Mouse (Mus musculus): ENCODE data around the gene Olfr1414. TPM values are rescaled to one million over a fixed set of nuclear protein-coding genes. Genes with fewer than 3 reads are reported as not detected.
"Not testable (repeated sequence)": the region's sequence is repeated elsewhere in the genome, so short reads cannot be mapped to it uniquely, and the experiment has no call there.

The Olfr1414 gene
- total and polyA plus RNA-seq, 2 experiments from 2014 or later = not detected

GRCm38 (mm10) chr1:92519046-92519445 is 585 bp upstream of the Olfr1414 start:
- no peaks in the 10 kb centered on the region for H3K4me1 ChIP-seq (ENCODE audit: insufficient read depth, low read length)
- no peak overlapping the region for H3K4me2 ChIP-seq (ENCODE audit: low read depth, low read length, poor library complexity, severe bottlenecking)
- ATAC-seq (ENCODE audit: low FRiP score) = no peak
- H3K9ac ChIP-seq (replicated peaks; ENCODE audit: low read length, poor library complexity, severe bottlenecking) = no peak overlapping the region
- no peak for TF ChIP-seq CTCF (IDR thresholded peaks at IDR 0.05)
- no peaks in the 10 kb centered on the region for H3K9me3 ChIP-seq (ENCODE audit: low read length)
- no peaks in the 10 kb centered on the region for H3K27me3 ChIP-seq (ENCODE audit: insufficient read depth, low read length)
- no peak overlapping the region for H3K27ac ChIP-seq (ENCODE audit: low read depth, low read length)
- no peaks in the 10 kb centered on the region for H3K36me3 ChIP-seq (ENCODE audit: insufficient read depth, low read length)
- DNase-seq (ENCODE audit: low spot score) = no peak
- H3K4me3 ChIP-seq (ENCODE audit: low read depth, low read length) = no peak overlapping the region
- 81% methylated on average over 6 of the region's 6 CpGs for WGBS

DNA sequence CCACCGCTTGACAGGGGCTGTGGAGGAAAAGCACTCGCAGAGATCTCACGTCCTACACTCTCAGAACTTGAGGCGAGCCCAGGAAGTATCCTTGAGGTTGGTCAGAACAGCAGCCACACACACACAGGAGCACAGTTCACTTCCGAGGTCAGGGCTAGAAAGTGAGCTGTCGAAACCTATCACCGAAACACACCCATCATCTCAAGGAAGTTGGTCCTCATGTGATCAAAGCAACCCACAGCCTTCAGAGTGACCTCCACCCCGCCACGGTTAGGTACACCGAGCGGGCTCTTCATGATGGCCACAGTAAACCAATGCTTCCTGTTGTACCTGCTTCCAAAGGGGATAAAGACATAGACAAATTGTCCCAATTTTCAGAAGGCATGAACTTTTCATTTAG is 3.1 kb downstream of the Olfr1414 start:
- Histone ChIP-seq H3K4me1 (ENCODE audit: insufficient read depth, low read length) (no peaks in the 10 kb centered on the region), H3K27ac (ENCODE audit: low read depth, low read length) (no peak overlapping the region), H3K27me3 (ENCODE audit: insufficient read depth, low read length) (no peaks in the 10 kb centered on the region), H3K36me3 (ENCODE audit: insufficient read depth, low read length) (no peaks in the 10 kb centered on the region), H3K4me3 (ENCODE audit: low read depth, low read length) (no peak overlapping the region), H3K4me2 (ENCODE audit: low read depth, low read length, poor library complexity, severe bottlenecking) (no peak overlapping the region), H3K9me3 (ENCODE audit: low read length) (no peaks in the 10 kb centered on the region), H3K9ac (replicated peaks; ENCODE audit: low read length, poor library complexity, severe bottlenecking) (no peak overlapping the region)
- ATAC-seq (ENCODE audit: low FRiP score) = no peak
- no peak for DNase-seq (ENCODE audit: low spot score)
- 86% methylated on average over 11 of the region's 11 CpGs for WGBS
- no peak for TF ChIP-seq CTCF (IDR thresholded peaks at IDR 0.05)

DNA sequence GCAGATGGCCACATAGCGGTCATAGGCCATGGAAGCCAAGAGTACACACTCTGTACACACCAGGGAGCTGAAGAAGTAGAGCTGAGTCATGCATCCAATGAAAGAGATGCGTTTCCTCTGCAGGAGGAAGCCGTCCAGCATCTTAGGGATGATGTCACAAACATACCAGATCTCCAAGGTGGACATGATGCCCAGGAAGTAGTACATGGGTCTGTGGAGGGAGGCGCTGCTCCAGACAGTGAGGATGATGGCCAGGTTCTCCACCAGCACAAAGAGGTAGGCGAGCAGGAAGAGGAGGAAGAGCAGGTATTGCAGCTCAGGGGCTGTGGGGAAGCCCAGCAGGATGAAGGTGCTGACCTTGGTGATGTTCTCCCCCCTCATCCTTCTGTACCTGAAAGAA is 6.8 kb downstream of the Olfr1414 start:
- not testable (repeated sequence) for DNase-seq (ENCODE audit: low spot score); H3K4me3 ChIP-seq (ENCODE audit: low read depth, low read length); H3K36me3 ChIP-seq (ENCODE audit: insufficient read depth, low read length); ATAC-seq (ENCODE audit: low FRiP score); H3K9ac ChIP-seq (replicated peaks; ENCODE audit: low read length, poor library complexity, severe bottlenecking); H3K27me3 ChIP-seq (ENCODE audit: insufficient read depth, low read length); H3K27ac ChIP-seq (ENCODE audit: low read depth, low read length); H3K4me2 ChIP-seq (ENCODE audit: low read depth, low read length, poor library complexity, severe bottlenecking); H3K9me3 ChIP-seq (ENCODE audit: low read length); H3K4me1 ChIP-seq (ENCODE audit: insufficient read depth, low read length)
- 91% methylated on average over 4 of the region's 5 CpGs for WGBS

DNA sequence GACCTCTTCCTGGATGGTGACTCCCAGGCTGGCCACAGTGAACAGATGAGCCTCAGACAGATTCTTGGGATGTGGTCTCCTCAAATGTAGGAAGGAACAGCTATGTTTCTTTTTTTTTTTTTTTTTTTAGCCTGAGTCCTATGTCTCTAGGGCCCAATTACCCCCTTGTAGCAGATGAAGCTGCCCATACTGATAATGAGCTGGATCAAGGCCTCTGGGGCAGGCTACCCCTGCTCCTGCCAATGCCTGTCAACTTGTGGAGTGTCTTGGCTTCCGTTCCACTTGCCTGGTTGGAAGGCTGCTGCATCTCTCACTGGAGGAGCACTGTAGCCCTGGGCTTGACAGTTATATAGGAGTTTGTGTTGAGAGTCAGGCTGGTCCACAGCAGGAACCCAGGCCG is 22.5 kb downstream of the Olfr1414 start, which contains the start of gene Olfr1415:
TSS of gene Olfr1415 (minus strand) at position 101 of the 400 bp plus-strand sequence.
- Histone ChIP-seq H3K9me3 (ENCODE audit: low read length) (no peaks in the 10 kb centered on the region), H3K9ac (replicated peaks; ENCODE audit: low read length, poor library complexity, severe bottlenecking) (no peak within 1 kb of the TSS), H3K36me3 (ENCODE audit: insufficient read depth, low read length) (no peaks in the 10 kb centered on the region), H3K4me2 (ENCODE audit: low read depth, low read length, poor library complexity, severe bottlenecking) (no peak within 1 kb of the TSS), H3K4me1 (ENCODE audit: insufficient read depth, low read length) (no peaks in the 10 kb centered on the region), H3K27ac (ENCODE audit: low read depth, low read length) (no peak within 1 kb of the TSS), H3K27me3 (ENCODE audit: insufficient read depth, low read length) (no peaks in the 10 kb centered on the region), H3K4me3 (ENCODE audit: low read depth, low read length) (no peak within 1 kb of the TSS)
- no peak for ATAC-seq (ENCODE audit: low FRiP score)
- DNase-seq (ENCODE audit: low spot score) = no peak
- TF ChIP-seq CTCF (IDR thresholded peaks at IDR 0.05) = no peak
- WGBS = 84% methylated on average over 2 of the region's 2 CpGs

DNA sequence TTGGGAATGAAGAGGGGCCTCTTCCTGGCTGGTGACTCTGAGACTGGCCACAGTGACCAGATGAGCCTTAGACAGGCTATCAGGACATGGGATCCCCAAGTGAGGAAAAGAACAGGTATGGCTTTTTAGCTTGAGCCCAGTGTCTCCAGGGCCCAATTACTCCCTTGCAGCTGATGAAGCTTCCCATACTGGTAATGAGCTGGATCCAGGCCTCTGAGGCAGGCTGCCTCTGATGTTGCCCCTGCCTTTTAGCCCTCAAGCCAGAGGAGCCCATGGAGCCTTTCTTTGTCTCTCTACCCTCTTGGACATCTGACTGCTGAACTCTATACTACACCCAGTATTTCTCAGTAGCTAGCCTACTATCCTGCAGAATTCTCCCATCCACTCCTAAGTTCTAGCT is 33.4 kb downstream of the Olfr1414 start, which contains the start of gene Olfr1416:
TSS of gene Olfr1416 (minus strand) at position 101 of the 400 bp plus-strand sequence.
- DNase-seq (ENCODE audit: low spot score) = no peak
- no peaks in the 10 kb centered on the region for H3K27me3 ChIP-seq (ENCODE audit: insufficient read depth, low read length)
- no peak within 1 kb of the TSS for H3K27ac ChIP-seq (ENCODE audit: low read depth, low read length)
- TF ChIP-seq CTCF (IDR thresholded peaks at IDR 0.05) = no peak
- H3K4me1 ChIP-seq (ENCODE audit: insufficient read depth, low read length) = no peaks in the 10 kb centered on the region
- H3K4me3 ChIP-seq (ENCODE audit: low read depth, low read length) = no peak within 1 kb of the TSS
- H3K36me3 ChIP-seq (ENCODE audit: insufficient read depth, low read length) = no peaks in the 10 kb centered on the region
- no peak for ATAC-seq (ENCODE audit: low FRiP score)
- H3K4me2 ChIP-seq (ENCODE audit: low read depth, low read length, poor library complexity, severe bottlenecking) = no peak within 1 kb of the TSS
- 0 out of 2 replicates have a peak, but pooled peaks cover 4% of the 10 kb centered on the region for H3K9me3 ChIP-seq (ENCODE audit: low read length)
- no peak within 1 kb of the TSS for H3K9ac ChIP-seq (replicated peaks; ENCODE audit: low read length, poor library complexity, severe bottlenecking)

DNA sequence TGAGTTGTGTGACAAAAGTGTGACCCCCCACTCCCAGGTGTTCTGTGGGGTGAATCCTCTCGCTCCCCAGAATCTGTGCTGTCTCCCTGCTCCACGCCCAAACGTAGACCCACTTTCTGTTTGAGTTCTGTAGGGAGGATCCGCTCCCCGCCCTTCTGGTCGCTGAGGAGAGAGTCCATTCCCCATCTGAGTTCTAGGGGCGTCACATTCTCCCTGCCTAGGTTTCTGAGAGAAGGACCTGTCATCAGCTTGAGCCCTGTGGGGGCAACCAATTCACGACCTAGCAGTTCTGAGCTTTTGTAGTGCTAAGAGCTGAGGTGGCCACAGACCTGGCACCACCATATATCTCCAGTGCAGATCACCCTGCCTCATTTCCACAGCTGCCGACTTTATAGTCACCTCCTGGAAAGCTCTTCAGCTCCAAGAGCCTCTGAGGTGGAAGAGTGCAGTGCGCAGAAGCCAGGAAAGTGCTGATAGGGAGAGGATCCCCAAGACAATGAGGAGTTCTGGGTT is 44.3 kb downstream of the Olfr1414 start:
- TF ChIP-seq CTCF (IDR thresholded peaks at IDR 0.05) = no peak
- peak; percentile 77 for ATAC-seq (ENCODE audit: low FRiP score)
- Histone ChIP-seq H3K36me3 (ENCODE audit: insufficient read depth, low read length) (peaks cover 15% of the 10 kb centered on the region; the same call in 1 of the 2 replicates), H3K9me3 (ENCODE audit: low read length) (no peaks in the 10 kb centered on the region), H3K27ac (ENCODE audit: low read depth, low read length) (peak overlapping the region; percentile 85), H3K27me3 (ENCODE audit: insufficient read depth, low read length) (no peaks in the 10 kb centered on the region), H3K4me2 (ENCODE audit: low read depth, low read length, poor library complexity, severe bottlenecking) (peak overlapping the region; percentile 91), H3K4me3 (ENCODE audit: low read depth, low read length) (peak overlapping the region; percentile 100), H3K4me1 (ENCODE audit: insufficient read depth, low read length) (peaks cover 2% of the 10 kb centered on the region; the same call in 1 of the 2 replicates), H3K9ac (replicated peaks; ENCODE audit: low read length, poor library complexity, severe bottlenecking) (peak overlapping the region; percentile 97)
- 5% methylated on average over 10 of the region's 10 CpGs for WGBS
- peak; percentile 6 for DNase-seq (ENCODE audit: low spot score)

Measured in midbrain, postnatal 0 days (tissue).